Mouse (Mus musculus) kidney, adult 11 months (tissue): ENCODE measurements around the gene Gm21954.

Source experiments
- DNase-seq: peaks from one replicate; pipeline ENCODE4 v3.0.0; 2022

Gene Gm21954

GRCm38 (mm10) chr3:55418845-55419244, 53.2 kb downstream of the Gm21954 start:
- no peak for DNase-seq

DNA sequence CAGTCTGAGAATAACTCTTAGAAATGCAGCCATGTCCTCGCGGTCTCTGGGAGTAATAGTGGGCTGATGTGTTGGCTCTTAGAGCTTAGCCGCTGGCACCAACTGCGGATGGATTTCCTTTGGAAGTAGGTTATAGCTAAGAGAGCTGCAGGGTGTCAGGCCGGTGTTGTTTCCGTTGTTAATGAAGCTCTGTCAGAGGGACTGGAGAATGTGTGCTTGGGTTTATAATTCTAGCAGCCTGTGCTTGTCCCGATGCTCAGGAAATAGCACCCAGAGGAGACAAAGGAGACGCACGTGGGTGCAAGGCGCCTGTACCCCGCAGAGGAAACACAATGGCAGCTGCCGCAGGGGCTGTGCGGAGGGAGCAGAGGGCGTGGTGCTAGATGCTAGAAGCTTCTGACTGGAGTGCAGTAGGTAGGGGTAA, 56.5 kb downstream of the Gm21954 start:
- no peak for DNase-seq
